Mouse (Mus musculus): ENCODE measurements around the gene Kcnh8. TPM values are rescaled to one million over a fixed set of nuclear protein-coding genes. Genes with fewer than 3 reads are reported as not detected.

Gene Kcnh8
- under 1 TPM; 0.05 to 0.10 TPM for total RNA-seq (2021)

DNA sequence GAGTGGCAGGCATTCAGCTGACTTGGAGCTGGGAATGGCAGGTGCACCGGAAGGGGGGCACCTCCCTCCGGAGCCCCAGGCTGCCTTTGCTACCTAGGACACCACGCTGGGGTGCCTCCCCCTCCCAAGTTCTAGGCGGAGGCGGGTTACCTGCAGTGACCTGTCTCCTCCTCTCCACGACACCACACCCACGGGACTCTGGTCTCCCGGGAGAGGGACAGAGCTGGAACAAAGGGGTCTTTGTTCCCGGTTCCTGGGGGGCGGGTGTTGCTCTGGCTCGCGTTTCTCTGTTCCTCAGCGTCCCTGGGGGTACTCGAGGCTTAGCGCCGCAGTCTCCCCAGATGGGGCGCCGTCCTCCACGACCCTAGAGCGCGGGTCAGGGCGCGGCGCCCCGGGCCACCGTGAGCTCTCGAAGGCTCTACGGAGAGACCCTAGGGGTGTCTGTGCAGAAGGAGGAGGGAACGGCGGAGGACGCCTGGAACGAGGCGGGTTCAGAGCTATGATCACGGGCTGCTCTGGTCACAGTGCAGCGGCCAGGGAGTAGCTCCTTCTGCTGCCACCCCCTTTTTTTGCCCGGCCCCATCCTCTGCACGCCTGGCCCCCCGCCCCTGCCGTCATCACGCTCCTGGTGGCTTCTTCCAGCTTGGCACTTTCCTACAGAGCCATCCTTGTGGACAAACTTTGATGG is at the start of gene Kcnh8:
Gene Kcnh8 (plus strand): TSS at position 617 of the 688 bp plus-strand sequence.
- DNase-seq, result no peak
- intact Hi-C loops (cut with DNase I), result no loop called here

DNA sequence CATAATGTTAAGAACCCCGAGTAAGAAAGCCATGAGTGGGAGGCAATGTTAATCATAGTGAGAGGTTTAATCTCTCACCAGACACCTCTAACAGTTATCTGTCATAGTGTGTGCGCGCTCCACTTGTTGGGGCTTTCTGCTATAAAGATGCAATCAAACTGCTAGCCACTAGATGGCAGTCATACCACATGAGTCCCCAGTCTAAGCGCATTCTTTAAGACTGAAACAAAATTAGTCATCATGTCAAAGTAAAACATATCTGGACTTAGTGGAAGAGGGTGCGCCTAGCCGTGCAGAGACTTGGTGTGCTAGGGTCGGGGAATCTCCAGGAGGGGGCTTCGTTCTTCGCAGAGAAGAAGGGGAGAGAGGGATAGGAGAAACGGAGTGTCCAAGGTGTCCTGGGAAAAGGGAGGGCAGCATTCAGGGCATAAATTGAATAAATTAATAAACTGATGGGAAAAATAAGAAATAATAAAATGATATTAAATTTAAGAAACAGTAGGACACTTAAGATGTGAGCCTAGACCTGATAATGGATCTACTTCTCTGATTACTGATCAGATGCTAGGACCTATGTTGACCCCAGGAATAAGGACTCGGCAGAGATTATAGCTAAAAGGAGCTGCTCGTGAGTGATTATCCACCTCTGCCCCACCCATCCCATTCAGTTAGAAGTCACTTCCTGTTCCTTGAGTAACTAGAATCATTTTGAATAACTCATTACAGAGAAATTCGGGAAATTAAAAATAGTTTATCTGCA is 42.4 kb upstream of the Kcnh8 start:
- intact Hi-C loops (cut with DNase I), result loop anchor here (1.0 to 2.0 kb wide), 2 partner anchors 829 to 1273 kb away; no protein-coding TSS in a partner anchor
- peak; percentile 57 to 76 for DNase-seq

DNA sequence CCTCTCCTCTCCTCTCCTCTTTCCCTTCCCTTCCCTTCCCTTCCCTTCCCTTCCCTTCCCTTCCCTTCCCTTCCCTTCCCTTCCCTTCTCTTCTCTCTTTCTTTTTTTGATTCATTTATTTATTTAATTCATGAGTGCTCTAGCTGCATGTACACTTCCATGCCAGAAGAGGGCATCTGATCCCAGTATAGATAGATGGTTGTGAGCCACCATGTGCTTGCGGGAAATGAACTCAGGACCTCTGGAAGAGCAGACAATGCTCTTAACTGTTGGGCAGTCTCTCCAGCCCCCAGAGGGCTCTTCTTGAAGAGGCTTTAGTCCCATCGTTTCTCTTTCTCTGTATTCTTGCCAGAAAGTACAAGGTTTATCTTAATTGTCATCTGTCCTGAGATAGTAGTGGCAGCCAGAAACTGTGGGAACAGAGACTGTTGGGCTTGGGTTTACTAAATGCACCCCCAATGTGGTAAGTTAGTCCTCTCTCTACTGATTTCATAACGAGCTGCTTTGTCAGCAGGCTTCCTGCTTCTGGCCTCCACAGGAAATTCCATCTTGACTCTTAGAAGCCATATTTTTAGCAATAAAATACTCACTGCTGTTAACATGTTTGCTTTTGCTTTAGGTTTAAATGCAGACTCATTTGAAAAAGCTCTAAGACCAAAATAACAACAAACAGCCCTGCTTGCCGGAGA is 36.9 kb upstream of the Kcnh8 start:
- intact Hi-C loops (cut with DNase I), result no loop called here
- DNase-seq, result no peak

DNA sequence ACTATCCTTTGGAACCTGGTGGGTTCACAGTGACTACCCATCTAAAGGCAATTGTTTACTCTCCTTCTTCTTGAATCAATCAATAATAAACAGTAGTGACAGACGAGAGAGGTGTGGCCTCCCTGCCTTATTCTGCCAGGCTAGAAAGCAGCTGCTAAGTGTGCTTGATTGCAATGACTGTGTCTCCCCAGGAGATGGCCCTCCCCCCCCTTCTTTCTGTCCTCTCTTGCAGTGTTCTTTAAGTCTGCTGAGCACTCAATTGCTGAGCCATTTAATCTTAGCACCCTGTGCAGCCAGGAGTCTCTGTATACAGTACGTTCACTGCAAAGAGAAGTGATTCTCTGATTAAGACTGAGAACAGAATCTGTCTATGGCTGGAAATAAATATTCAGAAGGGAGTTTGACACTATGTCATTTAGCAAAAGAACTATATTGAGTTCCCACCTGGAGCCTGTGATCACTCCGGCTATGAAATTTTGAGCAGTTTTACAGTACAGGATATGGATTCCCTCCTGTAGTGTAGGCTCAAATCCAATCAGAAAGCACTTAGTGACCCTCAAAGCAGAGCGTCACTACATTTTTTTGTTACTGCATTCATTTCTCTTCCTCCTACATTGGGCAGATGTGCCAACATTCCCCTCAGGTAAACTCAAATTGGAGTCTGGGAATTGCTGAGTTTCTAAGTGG is 32.8 kb upstream of the Kcnh8 start:
- intact Hi-C loops (cut with DNase I), result no loop called here
- DNase-seq, result no peak

GRCm38 (mm10) chr17:52572229-52572628 is 30.3 kb upstream of the Kcnh8 start:
- no peak for DNase-seq

DNA sequence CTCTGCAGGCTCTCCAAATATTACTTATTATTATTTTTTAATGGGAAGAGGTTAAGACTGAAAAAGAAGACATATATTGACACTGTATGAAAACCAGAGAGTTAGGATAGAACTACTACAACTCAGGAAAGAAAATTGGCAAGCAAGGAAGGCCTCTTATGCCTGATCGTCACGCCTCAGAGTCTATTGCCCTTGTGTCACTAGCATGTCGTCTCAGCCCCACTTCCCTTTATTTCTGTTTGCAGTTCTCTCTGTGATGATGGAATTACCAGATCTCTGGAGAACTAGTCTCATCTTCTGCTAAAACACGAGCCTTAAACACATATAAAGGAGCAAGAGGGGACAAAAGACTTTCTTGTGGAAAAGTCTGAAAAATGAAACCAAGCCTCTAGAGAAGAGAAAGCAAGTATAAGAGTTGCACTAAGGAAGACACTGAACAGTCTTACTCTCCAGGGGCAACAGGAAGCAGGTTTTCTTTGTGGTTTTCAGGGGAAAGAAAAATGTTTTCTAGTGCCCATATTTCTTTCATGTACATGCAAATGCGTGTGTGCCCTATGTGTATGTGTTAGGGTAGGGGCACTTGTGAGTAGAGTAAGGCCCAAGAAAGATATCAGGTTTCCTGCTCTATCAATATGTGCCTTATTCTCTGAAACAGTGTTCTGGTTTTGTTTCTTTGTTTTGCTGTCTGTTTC is 10.9 kb upstream of the Kcnh8 start:
- intact Hi-C loops (cut with DNase I), result no loop called here
- DNase-seq, result no peak

More at GRCm38 (mm10) chr17:52572229-52572628, 30.3 kb upstream of the Kcnh8 start:
- intact Hi-C loops (cut with DNase I), result no loop called here

DNA sequence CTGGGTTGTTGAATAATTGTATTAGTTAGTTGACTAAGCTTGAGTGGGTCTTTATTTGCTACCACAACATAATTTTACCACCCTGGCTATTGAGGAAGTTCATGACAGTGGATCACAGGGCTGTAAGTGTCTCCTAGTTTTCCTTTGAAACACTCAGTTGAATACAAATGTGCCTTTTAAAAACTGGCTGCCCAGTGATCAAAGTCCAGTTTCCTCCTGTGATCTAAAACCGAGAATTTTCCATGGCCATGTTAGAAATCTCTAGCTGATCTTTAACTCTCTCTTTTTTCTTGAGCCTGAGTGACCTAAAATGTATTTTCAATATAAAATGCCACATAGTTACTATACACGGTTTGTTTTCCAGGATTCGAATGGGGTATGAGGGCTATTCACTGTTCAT is 3.4 kb upstream of the Kcnh8 start:
- intact Hi-C loops (cut with DNase I), result no loop called here
- DNase-seq, result no peak

DNA sequence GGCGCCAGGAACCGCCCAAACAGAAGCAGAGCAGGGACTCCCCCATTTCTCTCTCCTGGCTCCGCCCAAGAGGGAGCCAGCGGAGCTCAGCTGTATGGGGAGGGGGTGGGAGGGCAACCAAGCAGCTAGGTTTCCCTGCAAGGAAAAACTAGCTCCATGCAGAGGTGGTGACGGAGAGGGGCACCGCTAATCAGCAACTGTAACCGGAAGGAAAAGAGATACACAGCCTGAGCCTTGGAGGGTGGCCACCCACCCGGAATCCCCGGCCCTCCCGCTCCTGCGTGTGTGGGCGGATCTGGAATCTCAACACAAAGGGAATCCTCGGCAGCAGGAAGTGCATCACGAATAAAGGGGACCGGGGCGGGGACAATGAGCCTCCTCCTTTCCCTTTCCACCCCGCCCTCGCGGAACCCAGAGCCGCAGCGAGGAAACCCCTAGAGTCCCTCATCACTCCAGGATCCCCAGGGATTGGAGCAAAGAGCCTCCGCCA is 1.6 kb upstream of the Kcnh8 start:
- intact Hi-C loops (cut with DNase I), result no loop called here
- DNase-seq, result peak; percentile 20 to 32

DNA sequence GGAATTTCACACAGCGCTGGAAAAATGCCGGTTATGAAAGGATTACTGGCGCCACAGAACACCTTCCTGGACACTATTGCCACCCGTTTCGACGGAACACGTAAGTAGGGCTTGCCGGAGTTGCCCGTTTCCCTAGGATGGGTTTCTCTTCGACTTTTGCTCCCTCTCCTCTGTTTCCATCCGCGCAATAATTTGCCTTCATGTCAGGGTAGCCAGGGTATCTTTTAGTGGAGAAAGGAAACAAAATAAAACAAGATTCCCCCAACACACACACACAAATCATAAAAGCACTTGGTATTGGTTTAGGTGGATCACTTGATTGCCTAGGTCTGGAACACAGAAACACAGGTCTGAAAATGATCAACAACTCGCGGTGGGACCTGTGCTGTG is 267 bp downstream of the Kcnh8 start:
- no peak for DNase-seq

DNA sequence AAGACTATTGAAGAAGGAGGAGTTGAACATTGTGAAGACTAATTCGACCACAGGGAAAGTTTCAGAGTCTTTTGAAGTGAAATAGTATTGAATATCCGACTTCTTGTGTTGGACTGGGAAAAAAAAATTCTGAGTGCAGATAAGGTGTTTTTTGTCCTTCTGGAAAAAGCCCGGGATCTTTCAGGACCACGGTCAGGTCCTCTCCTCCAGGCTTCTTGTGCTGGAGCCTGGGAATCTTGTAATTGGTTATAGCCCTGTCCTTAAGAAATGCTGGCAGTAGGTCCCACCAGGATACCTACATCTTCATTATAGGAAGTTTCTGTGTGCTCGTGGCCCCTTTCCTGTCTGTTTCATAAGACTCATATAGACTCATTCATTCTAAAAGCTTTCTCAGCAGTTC is 902 bp downstream of the Kcnh8 start:
- no peak for DNase-seq
- intact Hi-C loops (cut with DNase I), result no loop called here

More for the DNA sequence above, 267 bp downstream of the Kcnh8 start:
- intact Hi-C loops (cut with DNase I), result no loop called here

GRCm38 (mm10) chr17:52611382-52611781 is 8.9 kb downstream of the Kcnh8 start:
- no peak for DNase-seq
- intact Hi-C loops (cut with DNase I), result no loop called here

- intact Hi-C loops (cut with DNase I), result no loop called here
- DNase-seq, result no peak
Measured at GRCm38 (mm10) chr17:52649186-52649585, 46.7 kb downstream of the Kcnh8 start.

DNA sequence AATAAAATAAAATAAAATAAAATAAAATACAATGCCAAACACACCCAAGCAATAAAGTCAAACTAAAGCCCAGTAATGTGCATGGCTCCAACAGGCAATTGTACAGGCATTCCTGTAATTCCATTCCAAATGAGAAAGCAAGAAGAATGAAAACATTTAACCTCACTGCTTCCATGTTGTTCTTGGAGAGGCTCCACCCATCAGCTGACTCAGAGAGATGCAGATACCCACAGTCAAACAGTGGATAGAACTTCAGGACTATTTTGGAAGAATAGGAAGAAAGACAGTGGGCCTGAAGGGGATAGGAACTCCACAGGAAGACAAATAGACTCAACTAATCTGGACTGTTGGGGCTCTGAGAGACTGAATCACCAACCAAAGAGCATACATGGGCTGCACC is 89.5 kb downstream of the Kcnh8 start:
- no peak for DNase-seq
- intact Hi-C loops (cut with DNase I), result no loop called here

DNA sequence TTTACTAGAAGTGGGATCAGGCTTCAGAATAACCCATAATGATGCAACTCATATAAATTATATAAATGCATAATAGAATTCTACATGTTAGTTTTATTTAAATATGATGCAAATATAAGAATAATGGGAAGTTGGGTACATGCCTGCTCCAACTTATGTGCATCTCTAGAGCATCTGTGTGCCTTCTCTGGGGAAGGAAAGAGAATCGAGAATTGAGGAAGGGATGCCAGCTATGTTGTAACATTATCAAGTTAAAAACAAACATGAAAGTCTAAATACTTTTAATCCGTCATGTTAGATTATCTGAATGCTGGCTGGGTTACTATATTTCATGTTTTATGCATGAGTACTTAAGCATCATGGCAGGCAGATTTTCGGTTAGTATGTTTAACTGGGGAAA is 99.4 kb downstream of the Kcnh8 start:
- no peak for DNase-seq
- intact Hi-C loops (cut with DNase I), result no loop called here

- no peak for DNase-seq
- intact Hi-C loops (cut with DNase I), result no loop called here
Measured at GRCm38 (mm10) chr17:52712319-52712718, 109.8 kb downstream of the Kcnh8 start.

- intact Hi-C loops (cut with DNase I), result no loop called here
Measured at GRCm38 (mm10) chr17:52722214-52722613, 119.7 kb downstream of the Kcnh8 start.

GRCm38 (mm10) chr17:52728806-52729205 is 126.3 kb downstream of the Kcnh8 start:
- no peak for DNase-seq
- intact Hi-C loops (cut with DNase I), result no loop called here

More at GRCm38 (mm10) chr17:52722214-52722613, 119.7 kb downstream of the Kcnh8 start:
- no peak for DNase-seq

- intact Hi-C loops (cut with DNase I), result no loop called here
Measured at GRCm38 (mm10) chr17:52738436-52738835, 135.9 kb downstream of the Kcnh8 start.

DNA sequence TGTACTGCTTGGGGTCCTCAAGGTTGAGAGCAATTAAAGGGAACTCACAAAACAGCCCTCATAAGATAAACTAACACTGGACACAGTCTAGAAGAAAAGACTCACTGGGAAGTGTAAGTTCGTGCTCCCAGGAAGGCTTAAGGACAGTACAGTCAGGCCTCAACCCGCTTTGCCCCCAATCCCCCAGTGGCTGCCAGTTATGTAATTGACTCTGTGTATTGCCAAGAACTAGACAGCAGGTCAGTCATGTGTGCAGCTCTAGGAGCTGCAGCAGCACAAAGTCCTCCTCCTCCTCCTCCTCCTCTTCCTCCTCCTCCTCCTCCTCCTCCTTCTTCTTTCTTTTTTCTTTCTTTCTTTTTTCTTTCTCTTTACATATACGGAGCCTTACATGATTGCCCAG is 185.6 kb downstream of the Kcnh8 start:
- intact Hi-C loops (cut with DNase I), result no loop called here
- no peak for DNase-seq

More at GRCm38 (mm10) chr17:52738436-52738835, 135.9 kb downstream of the Kcnh8 start:
- no peak for DNase-seq

- intact Hi-C loops (cut with DNase I), result no loop called here
- DNase-seq, result no peak
Measured at GRCm38 (mm10) chr17:52804463-52804862, 202.0 kb downstream of the Kcnh8 start.

Data from heart, postnatal 10 days (tissue).